Mouse (Mus musculus) C2C12 (cell line): Measurements from ENCODE around the gene March10.

ENCODE experiments used
- CTCF ChIP-seq: IDR thresholded peaks from one replicate; pipeline ENCODE4 v1.5.1; 2011; ENCODE audit not compliant: control insufficient read depth, insufficient read depth, insufficient read length
- MYOD1 ChIP-seq: IDR thresholded peaks from one replicate; pipeline ENCODE4 v1.6.1; 2011; ENCODE audit warnings: low read depth; ENCODE audit not compliant: control insufficient read depth, insufficient read length

DNA sequence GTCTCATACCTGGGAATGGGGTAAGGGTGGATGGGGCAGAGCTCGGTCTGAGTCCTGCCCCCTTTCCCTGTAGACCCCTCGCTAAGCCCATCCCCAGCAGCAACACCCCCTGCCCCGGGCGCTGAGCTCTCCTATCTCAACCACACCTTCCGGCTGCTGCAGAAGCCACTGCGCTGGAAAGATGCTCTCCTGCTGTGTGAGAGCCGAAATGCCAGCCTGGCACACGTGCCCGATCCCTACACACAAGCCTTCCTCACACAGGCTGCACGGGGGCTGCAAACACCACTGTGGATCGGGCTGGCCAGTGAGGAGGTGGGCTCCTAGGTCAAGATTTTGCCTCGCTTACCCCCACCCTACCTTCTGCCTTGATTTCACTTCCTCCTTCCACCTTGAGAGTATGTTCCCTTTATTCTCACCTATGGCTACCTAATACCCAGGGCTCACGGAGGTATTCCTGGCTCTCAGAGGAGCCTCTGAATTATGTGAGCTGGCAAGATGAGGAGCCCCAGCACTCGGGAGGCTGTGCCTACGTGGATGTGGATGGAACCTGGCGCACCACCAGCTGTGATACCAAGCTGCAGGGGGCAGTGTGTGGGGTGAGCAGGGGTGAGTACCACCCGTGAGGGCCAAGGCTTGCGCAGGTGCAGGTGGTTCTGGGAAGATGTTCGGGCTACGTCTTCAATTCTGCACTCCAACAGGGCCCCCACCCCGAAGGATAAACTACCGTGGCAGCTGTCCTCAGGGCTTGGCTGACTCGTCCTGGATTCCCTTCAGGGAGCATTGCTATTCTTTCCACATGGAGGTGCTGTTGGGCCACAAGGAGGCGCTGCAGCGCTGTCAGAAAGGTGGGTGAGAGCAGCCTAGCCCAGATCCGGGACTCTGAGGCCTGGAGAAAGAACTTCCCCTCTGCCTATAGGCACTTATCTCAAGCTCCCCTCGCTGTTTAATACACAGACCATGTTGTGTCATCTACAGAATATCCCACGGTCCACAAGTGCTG lies 109.1 kb downstream of the March10 start:
- TF ChIP-seq CTCF (peak; percentile 75), MYOD1 (no peak)
